Mouse (Mus musculus): ENCODE measurements around the gene Grik4. TPM values are rescaled to one million over a fixed set of nuclear protein-coding genes. Genes with fewer than 3 reads are reported as not detected.

Gene Grik4
- total RNA-seq, 1 experiment from 2014 or later = not detected

- ATAC-seq (replicated peaks; ENCODE audit: low read depth, poor library complexity, severe bottlenecking) = peak; percentile 69
Measured at GRCm38 (mm10) chr9:42703191-42703854, 241.0 kb downstream of the Grik4 start.

DNA sequence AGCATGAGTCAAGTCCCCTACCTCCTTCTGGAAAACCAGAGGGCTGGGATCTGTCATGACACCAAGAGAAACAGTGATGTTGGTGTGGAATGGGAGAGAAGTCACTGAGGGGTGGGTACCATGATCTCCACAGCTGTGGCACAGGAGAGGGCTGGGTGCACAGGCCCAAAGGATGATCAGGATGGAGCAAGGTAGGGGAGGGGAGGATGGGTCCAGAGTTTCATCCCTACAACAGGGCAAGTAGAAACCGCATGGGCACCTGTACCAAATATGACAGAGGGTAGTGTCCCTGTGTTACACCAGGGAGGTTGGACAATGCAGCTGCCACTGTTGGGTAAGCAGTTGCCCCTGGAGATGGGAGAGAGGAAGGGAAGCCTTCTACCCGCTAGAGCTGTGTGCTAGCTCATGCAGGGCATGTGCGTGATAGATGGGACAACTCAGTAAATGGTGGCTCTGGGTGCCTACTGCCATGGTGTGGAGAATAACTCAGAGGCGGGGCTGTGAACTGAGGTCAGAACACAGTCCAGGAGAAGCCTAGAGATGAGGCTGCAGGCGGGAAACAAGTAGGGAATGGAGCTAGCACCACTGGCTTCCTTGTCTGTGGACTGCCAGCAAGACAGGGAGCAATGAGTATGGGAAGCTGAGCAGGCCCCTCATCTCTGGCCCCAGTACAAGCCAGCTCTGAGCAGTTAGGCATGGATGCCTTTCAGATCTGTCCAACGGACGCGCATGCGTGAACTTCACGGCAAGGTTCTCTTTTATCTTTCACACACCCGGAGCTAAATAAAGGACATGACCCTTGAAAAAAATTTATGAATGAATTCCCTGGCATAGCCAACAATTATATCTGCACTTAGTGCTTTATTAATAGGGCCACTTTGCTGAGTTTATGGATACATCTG, 241.8 kb downstream of the Grik4 start:
- no peak for ATAC-seq (replicated peaks; ENCODE audit: low read depth, poor library complexity, severe bottlenecking)

GRCm38 (mm10) chr9:42701729-42702128, 242.6 kb downstream of the Grik4 start:
- ATAC-seq (replicated peaks; ENCODE audit: low read depth, poor library complexity, severe bottlenecking) = no peak

- ATAC-seq (replicated peaks; ENCODE audit: low read depth, poor library complexity, severe bottlenecking) = no peak
Measured at GRCm38 (mm10) chr9:42693024-42693423, 251.3 kb downstream of the Grik4 start.

DNA sequence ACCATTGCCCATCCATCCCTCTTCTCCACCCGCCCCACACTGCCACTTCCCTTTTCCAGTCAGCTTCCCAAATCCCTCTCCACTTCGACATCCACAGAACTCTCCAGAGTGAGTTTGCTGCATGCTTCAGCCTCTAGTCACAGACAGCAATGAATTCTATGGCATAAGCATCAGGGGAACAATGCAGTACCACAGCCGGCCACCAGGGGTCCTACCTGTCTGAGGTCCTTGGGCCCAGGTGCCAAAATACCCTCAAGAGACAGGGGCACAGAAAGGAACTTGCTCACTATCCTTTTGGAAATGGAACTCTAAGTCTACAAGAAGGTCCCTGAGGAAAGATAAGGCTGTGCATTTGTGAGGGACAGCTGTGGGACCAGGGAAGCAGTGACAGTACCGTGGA, 256.1 kb downstream of the Grik4 start:
- peak; percentile 56 for ATAC-seq (replicated peaks; ENCODE audit: low read depth, poor library complexity, severe bottlenecking)

DNA sequence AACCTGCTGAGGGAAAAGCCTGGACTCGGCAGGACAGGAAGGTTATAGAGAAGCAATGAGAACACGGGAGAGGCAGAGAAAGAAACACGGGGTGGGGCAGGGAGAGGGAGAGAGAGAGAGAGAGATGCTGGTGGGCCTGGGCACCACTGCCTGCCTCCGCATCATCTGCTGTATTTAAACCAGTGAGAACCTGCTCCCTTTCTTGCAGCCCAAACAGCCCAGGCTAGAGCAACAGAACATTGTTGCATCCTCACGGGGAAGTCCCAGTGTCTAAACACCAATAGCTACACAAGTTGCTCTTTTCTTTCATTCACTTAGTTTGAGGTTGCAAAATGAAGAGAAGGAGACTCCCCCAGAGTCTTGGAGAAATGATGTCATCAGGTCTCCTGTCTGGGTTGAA, 258.2 kb downstream of the Grik4 start:
- no peak for ATAC-seq (replicated peaks; ENCODE audit: low read depth, poor library complexity, severe bottlenecking)

DNA sequence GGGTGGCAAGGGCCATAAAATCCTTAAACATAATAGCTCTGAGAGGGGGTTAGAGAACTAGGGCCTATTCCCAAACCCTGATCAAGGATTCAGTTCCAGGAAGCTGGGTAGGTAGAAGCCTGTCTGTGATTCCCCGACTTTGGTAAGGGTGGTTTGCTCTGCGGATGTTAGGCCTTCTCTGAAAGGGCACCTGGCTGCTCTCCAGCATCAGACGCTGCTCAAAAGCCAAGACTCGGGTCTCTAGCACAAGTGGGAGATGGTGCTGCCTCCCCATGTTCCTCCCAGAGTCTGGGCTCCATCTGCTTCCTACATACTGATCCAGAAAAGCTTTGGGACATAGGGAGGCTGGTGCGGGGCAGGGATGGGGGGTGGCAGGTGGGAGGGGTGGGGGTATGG, 270.3 kb downstream of the Grik4 start:
- peak; percentile 40 for ATAC-seq (replicated peaks; ENCODE audit: low read depth, poor library complexity, severe bottlenecking)

DNA sequence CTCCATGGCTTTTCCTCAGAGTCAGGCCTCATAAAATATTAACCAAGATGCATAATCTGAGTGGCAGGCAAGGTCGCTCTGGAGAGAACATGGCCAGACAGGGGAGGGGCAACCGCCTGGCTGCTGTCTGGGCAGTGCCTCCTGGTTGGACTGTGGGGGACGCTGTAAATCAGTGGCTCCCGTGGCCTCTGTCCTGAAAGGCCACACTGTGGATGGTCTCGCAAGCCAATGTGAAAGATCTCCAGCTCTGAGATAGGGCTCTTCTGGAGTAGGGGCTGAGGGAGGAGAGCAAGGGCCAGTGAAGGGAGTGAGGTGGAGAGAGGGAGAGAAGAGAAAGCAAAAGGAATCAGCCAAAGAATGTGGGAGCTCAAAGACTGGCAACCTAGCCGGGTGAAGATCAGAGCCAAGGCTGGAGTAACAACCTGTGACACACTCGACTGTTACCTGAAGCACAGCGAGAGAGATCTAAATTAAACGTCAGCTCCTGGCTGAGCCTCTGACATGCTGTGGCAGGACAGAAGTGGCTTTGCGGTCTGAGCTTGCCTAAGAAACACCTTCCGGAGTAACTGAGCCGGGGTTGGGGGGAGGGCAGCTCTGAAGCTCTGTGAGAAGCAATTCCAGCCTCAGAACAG, 270.8 kb downstream of the Grik4 start:
- peak; percentile 94 for ATAC-seq (replicated peaks; ENCODE audit: low read depth, poor library complexity, severe bottlenecking)

DNA sequence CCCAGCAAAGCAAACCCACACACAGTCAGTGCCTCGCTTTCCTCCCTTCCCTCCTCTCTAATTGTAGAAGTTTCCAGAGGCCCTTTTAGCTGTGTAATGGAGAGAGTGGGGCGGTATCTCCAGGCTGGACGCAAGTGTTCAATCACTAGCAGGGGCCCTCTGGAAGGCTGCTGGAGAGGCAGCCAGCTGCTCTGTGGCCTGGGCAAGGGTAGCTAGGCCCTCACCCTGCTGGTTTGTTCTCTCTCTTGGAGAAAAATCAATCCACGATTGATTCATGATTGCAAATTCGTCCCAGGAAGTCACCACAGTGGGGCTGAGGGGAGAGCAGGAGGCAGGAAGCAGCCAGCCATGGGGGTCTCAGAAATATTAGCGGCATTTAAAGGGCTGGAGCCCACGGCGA, 271.3 kb downstream of the Grik4 start:
- no peak for ATAC-seq (replicated peaks; ENCODE audit: low read depth, poor library complexity, severe bottlenecking)

GRCm38 (mm10) chr9:42670619-42671018, 273.7 kb downstream of the Grik4 start:
- ATAC-seq (replicated peaks; ENCODE audit: low read depth, poor library complexity, severe bottlenecking) = no peak

DNA sequence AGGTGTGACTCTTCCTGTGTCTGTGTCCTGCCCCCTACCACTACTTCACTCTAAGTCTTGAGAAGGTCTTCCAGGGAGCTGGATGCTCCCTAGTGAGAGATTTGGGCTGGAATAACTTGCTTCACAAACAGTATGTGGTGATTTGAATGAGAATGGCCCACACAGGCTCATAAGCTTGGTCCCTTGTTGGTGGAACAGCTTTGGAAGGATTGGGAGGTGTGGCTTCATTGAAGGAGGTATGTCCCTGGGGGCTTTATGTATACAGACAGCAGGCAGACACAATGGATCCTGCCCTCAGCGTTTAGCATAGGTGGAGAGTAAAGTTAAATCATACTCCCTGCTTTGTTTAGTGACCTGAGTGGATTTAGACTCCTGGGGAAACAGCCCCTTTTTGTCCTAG, 282.8 kb downstream of the Grik4 start:
- ATAC-seq (replicated peaks; ENCODE audit: low read depth, poor library complexity, severe bottlenecking) = no peak

DNA sequence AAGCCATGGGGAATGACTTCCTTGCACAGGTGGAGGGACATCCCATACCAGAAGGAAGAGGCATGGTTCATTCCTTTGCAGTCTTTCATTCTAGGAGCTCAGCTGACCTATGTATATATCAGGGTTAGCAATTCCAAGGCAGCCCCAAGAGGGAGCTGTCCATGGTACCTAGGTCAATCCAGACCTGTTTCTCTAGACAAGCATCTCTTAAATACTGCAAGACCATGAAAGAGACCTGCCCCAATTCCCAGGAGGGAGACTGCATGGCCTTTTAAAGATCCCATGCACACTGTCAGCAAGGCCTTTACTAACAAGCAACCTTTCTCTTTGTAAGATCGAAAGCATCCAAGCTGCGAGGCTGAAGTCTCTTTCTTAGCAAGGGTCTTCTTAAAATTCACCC, 291.5 kb downstream of the Grik4 start:
- ATAC-seq (replicated peaks; ENCODE audit: low read depth, poor library complexity, severe bottlenecking) = peak; percentile 78

DNA sequence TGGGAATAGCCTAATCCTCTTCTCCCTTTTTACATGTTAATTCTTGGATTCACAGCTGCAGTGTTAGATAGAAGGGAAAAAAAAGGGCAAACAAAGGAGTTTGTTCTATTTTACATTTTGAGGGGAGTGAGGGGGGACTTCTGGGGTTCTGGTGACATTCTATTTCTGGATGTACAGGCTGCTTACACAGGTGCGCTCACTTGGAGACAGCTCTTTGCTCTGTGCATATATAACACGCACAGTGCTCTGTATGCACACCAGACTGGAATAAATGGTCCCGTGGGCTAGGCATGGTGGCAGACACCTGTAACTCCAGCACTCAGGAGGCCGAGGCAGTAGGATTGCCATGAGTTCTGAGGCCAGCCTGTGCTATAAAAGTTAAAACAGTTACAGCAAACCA, 292.0 kb downstream of the Grik4 start:
- ATAC-seq (replicated peaks; ENCODE audit: low read depth, poor library complexity, severe bottlenecking) = no peak

DNA sequence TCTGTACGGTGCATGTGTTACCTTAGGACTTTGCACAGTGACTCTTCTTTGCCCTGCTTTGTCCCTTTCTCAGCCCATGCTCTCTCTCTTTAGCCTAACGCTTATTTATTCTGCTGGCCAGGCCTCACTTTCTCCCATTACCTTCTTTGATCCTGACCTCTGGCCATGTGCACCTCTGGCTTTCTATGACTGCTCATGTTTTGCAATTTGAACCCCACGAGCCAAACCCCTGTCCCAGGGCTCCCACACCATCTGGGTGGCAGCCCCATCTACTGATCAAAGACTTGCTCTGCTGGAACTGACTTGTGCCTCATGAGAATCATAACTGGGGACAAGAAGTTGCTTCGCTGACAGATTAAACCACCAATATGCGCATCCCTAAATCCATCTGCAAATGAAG, 294.4 kb downstream of the Grik4 start:
- no peak for ATAC-seq (replicated peaks; ENCODE audit: low read depth, poor library complexity, severe bottlenecking)

GRCm38 (mm10) chr9:42648051-42648450, 296.2 kb downstream of the Grik4 start:
- no peak for ATAC-seq (replicated peaks; ENCODE audit: low read depth, poor library complexity, severe bottlenecking)

DNA sequence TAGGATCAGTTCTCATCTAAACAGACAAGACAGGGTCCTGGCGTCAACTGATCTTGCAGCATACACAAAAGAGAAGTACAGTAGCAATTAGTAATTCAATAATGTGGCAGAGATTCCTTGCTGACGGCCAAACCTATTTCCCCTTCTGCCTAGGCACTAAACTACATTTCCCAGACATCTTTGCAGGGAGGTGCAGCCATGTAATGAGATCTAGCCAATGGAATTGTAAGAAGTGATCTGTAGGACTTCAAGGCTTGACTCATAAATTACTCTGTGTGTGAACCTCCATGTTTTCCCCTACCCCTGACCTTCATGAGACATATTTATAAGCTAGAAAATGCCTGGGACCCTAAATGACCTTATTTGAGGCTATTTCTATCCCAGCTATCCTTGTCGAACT, 296.7 kb downstream of the Grik4 start:
- ATAC-seq (replicated peaks; ENCODE audit: low read depth, poor library complexity, severe bottlenecking) = no peak

DNA sequence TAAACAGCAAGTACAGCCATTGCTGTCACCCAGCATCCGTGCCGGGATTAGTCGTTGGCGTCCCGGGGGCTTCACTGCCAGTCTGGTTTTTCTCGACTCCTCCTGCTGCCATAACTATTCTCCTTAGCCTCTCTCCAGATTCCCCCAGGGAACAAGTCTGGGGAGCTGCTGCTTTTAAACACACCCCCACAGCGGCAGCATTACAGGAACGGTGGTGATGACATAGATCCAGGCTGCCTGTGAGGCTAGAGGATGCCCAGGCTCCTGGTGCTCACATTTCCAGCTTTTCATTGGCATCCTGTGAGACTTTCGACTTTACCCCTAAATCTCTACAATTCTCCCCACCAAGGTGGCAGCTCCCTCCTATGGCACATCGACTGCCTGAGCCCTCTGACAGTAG, 297.5 kb downstream of the Grik4 start:
- no peak for ATAC-seq (replicated peaks; ENCODE audit: low read depth, poor library complexity, severe bottlenecking)

DNA sequence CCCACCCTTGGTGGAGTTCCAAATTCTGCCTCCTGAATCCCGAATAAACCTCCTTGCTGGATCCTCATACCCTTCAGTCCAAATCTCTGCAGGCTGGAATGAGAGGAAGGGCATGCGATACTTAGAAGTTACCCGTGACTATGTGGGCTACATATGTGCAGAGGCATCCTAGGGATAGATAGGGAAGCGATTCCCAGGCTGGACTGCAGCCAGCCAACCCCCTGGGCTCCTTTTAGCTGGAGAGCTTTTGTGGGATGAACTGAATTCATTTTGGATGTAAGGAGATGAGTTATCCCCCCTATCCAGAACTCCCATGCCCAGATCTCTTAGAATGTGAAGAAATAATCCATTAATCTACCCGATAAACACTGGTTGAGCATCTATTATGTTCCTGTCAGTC, 299.1 kb downstream of the Grik4 start:
- no peak for ATAC-seq (replicated peaks; ENCODE audit: low read depth, poor library complexity, severe bottlenecking)

DNA sequence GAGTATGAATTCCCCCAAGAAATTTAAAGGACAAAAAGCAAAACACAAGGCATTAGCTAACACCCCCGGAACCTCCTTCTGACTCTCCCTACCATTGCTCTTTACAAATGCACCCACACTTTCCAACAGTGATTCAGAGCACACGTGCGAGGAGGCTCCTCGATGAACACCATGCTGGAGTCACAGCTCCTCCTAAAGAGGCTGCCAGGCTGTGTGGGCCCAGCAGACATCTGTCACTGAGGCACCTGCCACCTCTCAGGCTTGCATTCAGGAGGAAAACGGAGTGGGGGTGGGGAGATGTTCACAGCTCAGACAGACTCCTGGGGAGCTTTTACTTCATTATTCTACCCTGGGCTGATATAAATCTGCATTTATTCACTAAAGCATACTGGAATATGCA, 301.5 kb downstream of the Grik4 start:
- no peak for ATAC-seq (replicated peaks; ENCODE audit: low read depth, poor library complexity, severe bottlenecking)

DNA sequence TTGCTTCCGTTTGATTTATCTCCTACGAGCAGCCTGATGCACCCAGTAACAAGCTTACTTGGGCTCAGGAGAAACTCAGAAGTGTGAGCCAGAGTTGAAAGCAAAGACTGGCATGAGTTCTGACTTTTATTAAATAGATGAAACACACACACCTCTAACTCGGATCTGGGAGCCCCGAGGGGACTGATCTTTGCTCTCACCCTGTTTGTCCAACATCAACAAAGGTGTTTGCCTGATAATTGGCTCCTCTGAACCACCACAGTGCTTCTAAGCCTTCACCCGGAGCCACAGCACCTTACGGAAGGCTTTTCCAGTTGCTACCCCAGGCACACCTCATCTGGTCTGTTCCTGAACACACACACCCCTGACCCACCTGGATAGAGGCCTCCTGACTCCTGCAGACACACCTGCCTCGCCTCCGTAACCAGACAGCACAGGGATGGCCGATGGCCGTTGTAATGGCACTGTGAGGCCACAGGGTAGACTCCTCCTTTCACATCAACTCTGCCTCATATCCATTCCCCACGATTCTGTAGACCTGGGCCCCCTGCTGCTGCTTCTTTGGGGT, 302.7 kb downstream of the Grik4 start:
- ATAC-seq (replicated peaks; ENCODE audit: low read depth, poor library complexity, severe bottlenecking) = no peak

DNA sequence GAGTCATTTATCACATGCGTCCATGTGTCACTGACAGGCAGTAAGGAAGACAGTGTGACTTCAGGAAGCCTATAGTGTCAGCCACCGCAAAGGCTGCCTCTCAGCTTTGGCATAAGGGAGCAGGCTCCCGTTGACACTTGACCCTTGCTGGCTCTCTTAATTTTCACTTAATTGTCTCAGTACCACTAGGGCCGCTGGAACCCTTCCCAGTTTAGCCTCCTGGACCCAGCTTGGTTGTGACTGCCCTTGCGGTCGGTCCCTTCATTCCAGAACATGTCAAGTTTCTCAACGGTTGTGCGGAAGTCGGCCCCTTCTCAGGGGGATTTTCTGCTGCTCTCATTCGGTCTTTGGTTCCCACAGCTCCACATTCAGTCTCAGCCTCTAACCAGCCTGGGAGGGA, 307.8 kb downstream of the Grik4 start:
- no peak for ATAC-seq (replicated peaks; ENCODE audit: low read depth, poor library complexity, severe bottlenecking)

Data from common myeloid progenitor, adult 5-6 weeks (primary cell).